Mouse (Mus musculus) megakaryocyte, adult 5-6 weeks (primary cell): ENCODE measurements around the gene Cryz. TPM values are rescaled to one million over a fixed set of nuclear protein-coding genes. Genes with fewer than 3 reads are reported as not detected.
A peak's percentile ranks its signal among the peaks of the same experiment; 100 is the strongest.
"Not testable (repeated sequence)": the region's sequence is repeated elsewhere in the genome, so short reads cannot be mapped to it uniquely, and the experiment has no call there.

Experiments
- ATAC-seq: 2 replicates; pipeline ENCODE4 v1.8.0; 2016; ENCODE audit warnings: mild to moderate bottlenecking, inconsistent platforms; ENCODE audit not compliant: poor library complexity, severe bottlenecking
- total RNA-seq, 2 experiments: library from RNA; stranded (forward) in 1 of 2; stranded (reverse) in 1 of 2; fragments of 153-499, 151-499 nt in 1 of 2; fragments of 221-1000, 200-1000 nt in 1 of 2; gene quantifications; 2 replicates each; pipeline versions ENCODE4 v1.2.3 to v1.2.4; 2015 to 2017

Gene Cryz
- total RNA-seq, 2 experiments from 2014 or later, result 1.0 to 1.3 TPM

DNA sequence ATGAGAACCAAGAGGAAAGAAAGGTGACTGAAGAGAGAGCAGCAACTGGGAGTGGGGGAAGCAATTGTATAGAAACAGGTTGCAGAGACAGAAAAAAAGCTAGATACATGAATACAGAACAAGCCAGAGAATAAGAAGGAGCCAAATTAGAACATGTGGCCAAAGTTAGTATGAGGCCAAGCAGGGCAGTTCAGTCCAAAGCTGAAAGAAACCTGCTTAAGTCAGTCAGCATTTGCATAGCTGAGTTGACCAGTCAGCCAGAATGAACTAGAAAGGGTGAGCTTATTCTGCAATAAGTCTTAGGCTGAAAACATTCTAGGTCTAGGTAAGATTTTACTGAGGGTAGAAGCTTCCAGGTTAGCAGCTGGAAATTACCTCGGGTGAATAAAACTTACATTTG lies 11.4 kb downstream of the Cryz start:
- ATAC-seq, result no peak

DNA sequence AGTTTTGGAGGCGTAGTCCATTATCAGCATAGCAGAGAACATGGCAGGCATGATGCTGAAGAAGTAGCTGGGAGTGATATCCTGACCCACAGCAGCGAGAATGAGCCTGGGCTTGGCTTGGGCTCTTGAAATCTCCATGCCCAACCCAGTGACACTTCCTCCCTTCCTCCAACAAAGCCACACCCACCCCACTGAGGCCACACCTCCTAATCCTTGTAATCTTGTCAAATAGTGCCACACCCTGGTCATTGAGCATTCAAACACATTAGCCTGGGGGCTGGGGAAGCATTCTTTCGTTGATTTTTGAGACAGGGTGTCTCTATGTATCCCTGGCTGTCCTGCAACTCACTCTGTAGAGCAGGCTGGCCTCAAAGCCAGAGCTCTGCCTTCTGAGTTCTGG lies 15.4 kb downstream of the Cryz start:
- ATAC-seq, result peak; percentile 40; the same call in 1 of the 2 replicates

DNA sequence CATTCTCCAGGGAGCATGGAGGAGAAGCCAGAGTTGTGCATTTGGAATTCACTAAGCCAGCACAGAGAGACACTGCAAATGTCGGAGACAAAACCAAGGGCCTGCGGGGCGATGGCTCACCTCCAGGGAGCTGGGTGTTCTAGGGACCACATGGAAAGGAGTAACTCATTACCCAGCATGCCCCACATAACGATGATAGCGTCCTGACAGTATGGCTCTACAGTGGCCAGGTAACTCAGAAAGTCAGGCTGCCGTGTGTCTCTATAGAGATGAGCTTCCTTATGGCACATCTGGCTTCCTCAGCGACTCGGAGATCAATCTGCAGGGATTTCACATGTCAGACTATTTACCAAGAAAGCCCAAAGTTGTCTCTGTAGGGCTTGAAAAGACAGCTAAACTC lies 18.3 kb downstream of the Cryz start:
- ATAC-seq, result no peak

DNA sequence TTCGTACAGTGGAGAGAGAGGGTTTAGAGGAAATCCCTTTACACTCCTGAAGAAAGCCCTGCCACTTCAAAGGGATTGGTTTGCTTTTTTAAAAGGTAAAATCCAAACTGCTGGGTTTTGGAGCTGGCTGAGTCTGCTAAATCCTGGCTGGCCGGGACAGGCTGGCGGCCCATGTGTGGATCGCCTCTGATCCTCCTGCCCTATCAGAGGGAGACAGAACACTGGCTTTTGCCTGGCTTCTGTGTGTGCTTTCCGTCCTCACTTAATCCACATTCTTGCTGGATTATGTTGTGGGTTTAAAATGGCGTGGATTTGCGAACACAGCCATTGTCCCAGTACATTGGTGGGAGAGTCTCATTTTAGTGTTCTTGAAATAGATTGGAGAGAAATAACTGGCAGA lies 18.8 kb downstream of the Cryz start:
- ATAC-seq, result no peak

DNA sequence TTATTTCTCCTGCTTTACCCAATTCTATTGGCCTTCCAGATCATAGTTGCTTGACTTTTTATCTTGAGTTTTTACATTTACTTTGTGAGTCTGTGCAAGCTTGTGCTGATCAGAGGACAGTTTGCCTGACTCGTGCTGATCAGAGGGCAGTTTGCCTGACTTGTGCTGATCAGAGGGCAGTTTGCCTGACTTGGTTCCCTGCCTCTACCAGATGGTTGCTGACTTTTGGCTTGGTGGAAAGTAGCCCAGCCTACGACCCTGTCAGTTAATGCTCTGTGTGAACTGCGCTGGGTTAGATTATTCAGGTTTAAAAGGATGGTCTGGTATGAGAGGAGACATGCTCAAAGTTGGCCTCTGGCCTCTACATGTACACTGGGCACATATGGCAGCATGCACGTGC lies 19.6 kb downstream of the Cryz start:
- ATAC-seq, result no peak

DNA sequence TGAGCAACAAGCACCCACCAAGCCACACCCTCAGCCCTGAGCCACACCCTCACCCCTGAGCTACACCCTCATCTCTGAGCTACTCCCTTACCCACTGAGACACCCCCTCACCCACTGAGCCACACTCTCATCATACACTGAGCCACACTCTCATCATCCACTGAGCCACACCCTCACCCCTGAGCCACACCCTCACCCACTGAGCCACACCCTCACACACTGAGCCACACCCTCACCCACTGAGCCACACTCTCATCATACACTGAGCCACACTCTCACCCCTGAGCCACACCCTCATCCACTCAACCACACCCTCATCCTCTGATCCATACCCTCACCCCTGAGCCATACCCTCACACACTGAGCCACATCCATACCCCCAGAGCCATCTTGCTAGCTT lies 31.8 kb downstream of the Cryz start:
- peak; percentile 56 for ATAC-seq

DNA sequence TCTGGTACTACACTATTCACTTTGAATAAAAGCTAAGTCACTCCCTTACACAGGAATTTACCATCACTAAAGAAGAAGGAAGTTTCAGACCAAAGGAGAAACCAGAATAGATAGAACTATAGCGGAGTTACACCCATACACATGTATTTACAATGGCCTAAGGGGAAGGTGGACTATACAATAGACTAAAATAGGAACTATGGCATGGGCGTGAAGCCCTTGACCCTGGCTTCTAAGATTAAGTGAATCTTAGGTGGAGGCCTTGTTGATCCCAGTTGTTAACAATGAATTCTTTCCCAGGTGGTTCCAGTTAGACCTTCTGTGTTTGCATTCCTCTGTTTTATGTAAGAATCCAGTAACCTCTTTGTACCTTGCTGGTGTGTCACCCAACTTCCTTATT lies 34.8 kb downstream of the Cryz start:
- not testable (repeated sequence) for ATAC-seq

DNA sequence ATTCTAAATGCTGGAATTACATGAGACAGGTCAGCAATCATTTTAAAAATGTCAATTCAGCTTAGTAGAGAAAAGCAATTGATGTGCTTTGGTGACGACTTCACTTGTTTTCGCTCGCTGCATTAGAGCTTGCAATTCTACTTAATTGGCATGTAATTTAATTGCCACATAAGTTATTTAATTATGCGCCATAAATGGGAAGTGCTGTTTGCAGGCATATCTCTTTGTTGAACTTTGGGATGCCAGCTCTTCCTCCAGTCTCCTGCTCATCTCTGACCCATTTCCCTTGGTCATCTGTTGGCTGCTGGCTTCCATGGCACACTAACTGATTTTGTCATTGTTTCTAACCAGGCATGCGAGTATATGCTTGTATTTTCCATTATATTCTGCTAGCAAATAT lies 36.6 kb downstream of the Cryz start:
- ATAC-seq, result no peak

GRCm38 (mm10) chr3:154646638-154647442 lies 50.3 kb downstream of the Cryz start:
- ATAC-seq, result peak; percentile 51; the same call in 1 of the 2 replicates

DNA sequence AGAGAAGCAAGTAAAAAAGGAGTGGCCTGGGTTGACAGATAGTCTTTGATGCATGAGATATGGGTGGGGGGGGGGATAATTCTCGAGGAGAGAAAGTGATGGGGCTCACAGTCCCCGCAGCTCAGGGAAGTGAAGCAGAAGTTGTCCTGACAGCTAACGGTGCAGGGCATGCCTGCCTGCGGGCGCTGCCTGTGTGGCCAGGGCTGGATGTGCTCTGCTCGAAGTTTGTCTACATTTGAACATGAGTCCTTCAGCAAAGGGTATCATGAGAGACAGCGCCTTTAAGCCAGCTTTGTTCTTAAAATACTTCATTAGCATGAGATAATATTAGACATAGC lies 50.9 kb downstream of the Cryz start:
- ATAC-seq, result 0 out of 2 replicates have a peak, but pooled peaks have one; percentile 21

- ATAC-seq, result no peak
These were observed 53.1 kb downstream of the Cryz start for GRCm38 (mm10) chr3:154649411-154650285.

GRCm38 (mm10) chr3:154651192-154651821 lies 54.8 kb downstream of the Cryz start:
- no peak for ATAC-seq

DNA sequence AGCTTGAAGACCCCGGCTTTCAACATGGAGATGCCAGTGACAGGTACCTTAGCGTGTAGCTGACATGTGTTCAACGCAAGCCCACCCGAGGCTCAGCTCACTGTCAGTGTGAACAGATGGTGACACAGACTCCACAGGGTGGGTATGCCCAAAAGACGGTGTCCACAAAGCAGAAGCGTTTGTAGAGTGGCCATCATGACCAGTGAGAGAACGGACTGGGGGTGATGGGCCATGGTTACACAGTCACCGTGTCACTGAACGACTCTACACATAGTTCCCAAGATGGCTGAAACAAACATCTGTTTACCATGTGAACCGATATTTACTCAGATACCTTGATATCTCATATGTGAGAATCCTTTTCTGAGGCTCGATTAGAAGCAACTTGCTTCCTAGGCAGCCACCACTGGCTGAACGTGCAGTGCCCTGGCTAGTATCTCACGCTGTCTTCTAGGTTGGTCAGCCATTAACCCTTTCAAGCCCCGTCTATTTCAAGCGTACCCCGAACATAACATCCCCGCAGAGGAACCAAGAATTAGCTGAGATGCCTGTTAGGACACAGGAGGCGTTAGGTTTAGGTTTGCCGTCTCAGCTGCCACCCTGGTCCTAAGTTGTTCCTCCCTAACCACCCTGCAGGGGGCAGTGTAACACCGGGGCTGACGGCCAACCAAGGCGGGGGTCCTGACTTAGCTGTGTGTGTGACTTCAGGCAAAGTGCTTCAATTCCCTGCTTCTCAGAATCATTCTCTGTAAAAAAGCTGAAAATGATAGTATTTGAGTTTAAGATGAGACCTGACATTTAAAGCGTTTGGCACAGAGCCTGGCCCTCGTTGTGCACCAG lies 56.3 kb downstream of the Cryz start:
- 0 out of 2 replicates have a peak, but pooled peaks have one; percentile 27 for ATAC-seq

- ATAC-seq, result no peak
These were observed 56.9 kb downstream of the Cryz start for GRCm38 (mm10) chr3:154653454-154653853.

DNA sequence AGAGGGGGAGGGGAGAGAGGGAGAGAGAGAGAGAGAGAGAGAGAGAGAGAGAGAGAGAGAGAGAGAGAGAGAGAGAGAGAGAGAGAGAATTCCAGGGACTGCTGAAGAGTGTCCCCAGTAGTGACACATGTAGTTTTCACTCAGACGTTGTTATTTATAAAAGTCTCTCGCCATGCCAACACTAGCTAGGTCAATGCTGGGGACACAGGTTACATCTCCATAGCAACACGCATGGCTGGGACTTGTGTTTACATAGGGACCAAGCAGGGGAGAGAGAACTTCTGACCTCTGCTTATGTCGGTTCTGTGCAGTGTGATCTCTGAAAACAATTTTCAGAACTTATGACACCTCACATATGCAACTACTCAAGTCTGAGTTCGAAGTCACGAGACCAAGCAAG lies 57.8 kb downstream of the Cryz start:
- ATAC-seq, result no peak

DNA sequence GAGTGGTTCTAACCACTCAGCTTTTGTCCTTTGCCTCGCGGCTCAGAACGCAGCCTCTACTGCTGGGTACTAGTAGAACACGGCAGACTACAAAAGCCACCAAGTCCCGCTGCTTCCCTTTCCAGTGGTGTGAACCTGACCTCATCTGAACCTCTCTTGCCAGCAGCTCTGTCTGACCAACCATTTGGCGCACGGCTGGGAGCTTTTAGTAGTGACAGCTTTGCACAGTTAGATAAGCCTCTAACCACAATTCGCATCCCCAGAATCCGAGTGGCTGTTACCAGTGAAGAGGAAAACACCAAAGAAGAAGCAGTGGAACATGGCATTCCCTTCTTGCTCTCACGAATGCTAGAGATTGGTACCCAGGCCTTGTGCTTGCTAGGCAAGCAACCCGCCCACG lies 58.4 kb downstream of the Cryz start:
- ATAC-seq, result no peak

DNA sequence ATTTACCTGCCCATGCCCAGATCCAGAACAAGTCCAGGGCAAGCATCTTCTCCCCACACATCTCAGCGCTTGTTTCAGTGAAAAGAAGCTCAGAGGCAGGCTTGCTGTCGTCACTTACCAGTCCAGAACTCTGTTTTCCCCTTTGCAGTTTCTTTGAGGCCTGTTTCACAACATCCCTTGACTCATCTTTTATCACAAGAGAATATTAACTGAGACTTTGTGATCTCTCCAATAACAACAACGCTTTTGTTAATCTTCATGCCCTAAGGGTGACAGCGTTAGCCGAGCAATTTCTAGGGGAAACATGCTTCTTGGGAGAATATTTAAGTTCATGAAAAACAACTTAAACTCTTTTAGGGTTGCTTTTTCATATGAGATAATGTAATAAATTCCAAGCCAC lies 59.2 kb downstream of the Cryz start:
- ATAC-seq, result no peak

DNA sequence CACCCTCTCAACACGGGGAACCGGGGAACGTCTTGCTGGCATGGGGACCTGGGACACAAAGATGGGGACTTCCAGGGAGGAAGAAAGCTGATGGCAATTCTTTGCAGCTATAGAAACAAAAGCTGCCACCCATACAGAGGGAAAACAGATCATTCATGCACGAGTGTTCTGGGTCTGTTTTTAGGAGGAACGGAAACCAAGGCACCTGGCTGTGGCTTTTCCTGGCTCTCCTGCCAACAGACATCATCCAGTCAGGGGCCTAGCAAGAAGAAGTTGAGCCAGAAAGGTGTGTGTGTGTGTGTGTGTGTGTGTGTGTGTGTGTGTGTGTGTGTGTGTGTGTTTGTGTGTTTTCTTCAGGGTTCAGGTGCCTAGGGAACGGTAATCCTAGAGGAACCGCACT lies 67.0 kb downstream of the Cryz start, which contains the start of gene Erich3:
Erich3 (plus strand) TSS at position 315 of the 400 bp plus-strand sequence.
- ATAC-seq, result no peak

DNA sequence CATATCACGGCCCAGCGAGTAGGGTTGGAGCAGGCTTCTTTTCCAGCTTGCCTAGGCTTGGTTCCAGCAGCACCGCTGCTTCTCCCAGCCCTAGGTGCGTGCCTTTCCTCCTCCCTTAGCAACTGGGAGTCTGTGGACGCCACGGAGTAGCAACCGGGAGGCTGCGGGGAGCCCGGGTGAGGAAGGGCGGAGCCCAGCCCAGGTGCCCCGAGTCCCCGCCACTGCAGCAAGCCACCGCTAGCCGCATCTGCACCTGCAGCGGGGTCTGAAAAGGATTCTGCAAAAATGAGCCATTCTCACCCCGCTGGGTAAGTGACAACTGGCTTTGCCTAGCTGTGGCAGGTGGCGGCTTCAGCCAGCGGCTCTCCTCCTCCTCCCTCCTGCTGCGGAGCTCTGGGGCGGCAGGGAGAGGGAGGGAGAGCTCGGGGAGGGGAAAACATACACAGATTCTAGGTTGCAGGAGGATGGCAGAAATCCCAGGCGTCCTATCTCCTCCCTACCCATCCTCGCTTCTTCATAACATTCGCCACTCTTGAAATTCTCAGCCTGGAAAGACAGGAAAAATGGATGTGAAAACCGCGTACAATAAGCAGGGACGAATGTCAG lies 67.6 kb downstream of the Cryz start:
- peak; percentile 45 for ATAC-seq

- no peak for ATAC-seq
These were observed 68.1 kb downstream of the Cryz start for GRCm38 (mm10) chr3:154664636-154665035.
